Mouse (Mus musculus) liver, adult 2 months (tissue): Measurements from ENCODE around the gene Dclk1. TPM values are rescaled to one million over a fixed set of nuclear protein-coding genes. Genes with fewer than 3 reads are reported as not detected.

Experiments used
- DNase-seq: peaks from one replicate; pipeline ENCODE4 v3.0.0-alpha.2; 2011; ENCODE audit warnings: low read depth, low spot score; ENCODE audit errors: extremely low read depth
- H3K27ac ChIP-seq: fragments of 200-500 bp; replicated peaks from 2 replicates; pipeline ENCODE4 v1.5.1; 2012; ENCODE audit warnings: low read depth, mild to moderate bottlenecking, control low read depth, inconsistent platforms, low read length; ENCODE audit not compliant: insufficient read depth
- H3K27me3 ChIP-seq: fragments of 200-500 bp; 2 replicates; pipeline ENCODE4 v1.6.1; 2012; ENCODE audit warnings: mild to moderate bottlenecking, moderate library complexity, low read length, inconsistent platforms; ENCODE audit not compliant: control insufficient read depth, insufficient read depth
- H3K36me3 ChIP-seq: fragments of 200-500 bp; 2 replicates; pipeline ENCODE4 v1.6.1; 2012; ENCODE audit warnings: low read length, inconsistent platforms; ENCODE audit not compliant: control insufficient read depth, insufficient read depth
- H3K4me1 ChIP-seq: fragments of 200-500 bp; 2 replicates; pipeline ENCODE4 v1.6.1; 2011; ENCODE audit warnings: low read length; ENCODE audit not compliant: control insufficient read depth, insufficient read depth
- H3K4me3 ChIP-seq: fragments of 200-500 bp; 2 replicates; pipeline ENCODE4 v1.5.1; 2011; ENCODE audit warnings: low read depth, mild to moderate bottlenecking, control low read depth, low read length, moderate library complexity; ENCODE audit not compliant: insufficient read depth
- H3K79me2 ChIP-seq: fragments of 200-500 bp; 2 replicates; pipeline ENCODE4 v1.6.1; 2012; ENCODE audit warnings: inconsistent platforms, mild to moderate bottlenecking, low read length, moderate library complexity; ENCODE audit not compliant: control insufficient read depth, insufficient read depth
- H3K9ac ChIP-seq: fragments of 200-500 bp; 2 replicates; pipeline ENCODE4 v1.6.1; 2012; ENCODE audit warnings: low read depth, mild to moderate bottlenecking, control low read depth, inconsistent platforms, low read length
- CTCF ChIP-seq: fragments of 200-500 bp; IDR thresholded peaks from 2 replicates; pipeline ENCODE4 v1.5.1; 2011; ENCODE audit warnings: low read depth, low read length, control low read depth
- POLR2A ChIP-seq: fragments of 200-500 bp; IDR thresholded peaks from 2 replicates; pipeline ENCODE4 v1.6.1; 2011; ENCODE audit warnings: low read length, control low read depth; ENCODE audit not compliant: insufficient read depth; ENCODE audit errors: extremely low read depth
- WGBS: fragments of 180-500 bp; shearing (Covaris S2); methylation state at CpG from one replicate; pipeline ENCODE4 v1.1.7; 2018; 5-methylcytosine and 5-hydroxymethylcytosine counted together
- polyA plus RNA-seq: library from polyadenylated mRNA; depleted of rRNA; stranded (reverse); fragments of >200 nt; gene quantifications from 2 replicates; pipeline ENCODE4 v1.2.3, GENCODE M21; 2012
- total RNA-seq: library from RNA; depleted of rRNA; stranded (reverse); fragments of >200 nt; gene quantifications from 2 replicates; pipeline ENCODE4 v1.2.3, GENCODE M21; 2014

The Dclk1 gene
- total and polyA plus RNA-seq, 2 experiments, result 0.46 TPM; not detected in 1

GRCm38 (mm10) chr3:55226501-55227213 is 15.5 kb upstream of the Dclk1 start:
- DNase-seq, result peak; percentile 7

GRCm38 (mm10) chr3:55227214-55227581 is 15.0 kb upstream of the Dclk1 start:
- Histone ChIP-seq H3K4me1 (no peaks in the 10 kb centered on the region), H3K79me2 (no peaks in the 10 kb centered on the region), H3K4me3 (no peak overlapping the region), H3K9ac (no peak overlapping the region), H3K27me3 (no peaks in the 10 kb centered on the region), H3K36me3 (no peaks in the 10 kb centered on the region), H3K27ac (no peak overlapping the region)
- TF ChIP-seq POLR2A, result no peak
- no peak for TF ChIP-seq CTCF
- no peak for DNase-seq
- WGBS, result 35% methylated on average over 4 of the region's 4 CpGs

More at GRCm38 (mm10) chr3:55226501-55227213, 15.5 kb upstream of the Dclk1 start:
- no peaks in the 10 kb centered on the region for H3K79me2 ChIP-seq
- no peak overlapping the region for H3K27ac ChIP-seq
- H3K9ac ChIP-seq, result no peak overlapping the region
- H3K4me1 ChIP-seq, result no peaks in the 10 kb centered on the region
- 42% methylated on average over 18 of the region's 18 CpGs for WGBS
- H3K4me3 ChIP-seq, result no peak overlapping the region
- TF ChIP-seq POLR2A (no peak), CTCF (no peak)
- no peaks in the 10 kb centered on the region for H3K27me3 ChIP-seq
- no peaks in the 10 kb centered on the region for H3K36me3 ChIP-seq

- TF ChIP-seq POLR2A (no peak), CTCF (no peak)
- H3K36me3 ChIP-seq, result no peaks in the 10 kb centered on the region
- DNase-seq, result no peak
- H3K4me3 ChIP-seq, result peak overlapping the region; percentile 8; the same call in 1 of the 2 replicates
- H3K27ac ChIP-seq, result no peak overlapping the region
- 2% methylated on average over 45 of the region's 45 CpGs for WGBS
- no peaks in the 10 kb centered on the region for H3K4me1 ChIP-seq
- H3K27me3 ChIP-seq, result peaks cover 6% of the 10 kb centered on the region; the same call in 1 of the 2 replicates
- H3K79me2 ChIP-seq, result no peaks in the 10 kb centered on the region
- no peak overlapping the region; the same call in 1 of the 2 replicates for H3K9ac ChIP-seq
Observed at GRCm38 (mm10) chr3:55242422-55243055, 375 bp downstream of the Dclk1 start.

- no peak overlapping the region for H3K9ac ChIP-seq
- no peaks in the 10 kb centered on the region for H3K79me2 ChIP-seq
- DNase-seq, result no peak
- no peak for TF ChIP-seq POLR2A
- TF ChIP-seq CTCF, result no peak
- H3K36me3 ChIP-seq, result no peaks in the 10 kb centered on the region
- no peak overlapping the region for H3K4me3 ChIP-seq
- H3K27ac ChIP-seq, result no peak overlapping the region
- H3K4me1 ChIP-seq, result no peaks in the 10 kb centered on the region
- WGBS, result 12% methylated on average over 8 of the region's 8 CpGs
- H3K27me3 ChIP-seq, result peaks cover 6% of the 10 kb centered on the region; the same call in 1 of the 2 replicates
Observed at GRCm38 (mm10) chr3:55243056-55243471, 900 bp downstream of the Dclk1 start.

GRCm38 (mm10) chr3:55244087-55244486 is 1.9 kb downstream of the Dclk1 start:
- TF ChIP-seq CTCF, result no peak
- TF ChIP-seq POLR2A, result no peak
- H3K9ac ChIP-seq, result no peak overlapping the region
- no peak overlapping the region for H3K4me3 ChIP-seq
- DNase-seq, result no peak
- peaks cover 6% of the 10 kb centered on the region; the same call in 1 of the 2 replicates for H3K27me3 ChIP-seq
- WGBS, result 81% methylated on average over 6 of the region's 6 CpGs
- H3K36me3 ChIP-seq, result no peaks in the 10 kb centered on the region
- no peak overlapping the region for H3K27ac ChIP-seq
- H3K4me1 ChIP-seq, result peaks cover 3% of the 10 kb centered on the region; the same call in 1 of the 2 replicates
- H3K79me2 ChIP-seq, result no peaks in the 10 kb centered on the region
